Mouse (Mus musculus) Patski (cell line): ENCODE measurements around the gene Ptprm. TPM values are rescaled to one million over a fixed set of nuclear protein-coding genes. Genes with fewer than 3 reads are reported as not detected.

Source experiments
- ATAC-seq: fragments of 100-300 bp; one replicate; pipeline ENCODE4 v1.8.0; 2021
- CTCF ChIA-PET: fragments of 350-600 bp; sonication (Branson Sonifier 250); formaldehyde crosslinking; loops from one replicate; lab custom pipeline; 2022; ENCODE audit warnings: inconsistent platforms; lab: Charles Lee
- POLR2A ChIA-PET: fragments of 350-600 bp; sonication (Branson Sonifier 250); formaldehyde crosslinking; loops from one replicate; lab custom pipeline; 2022; ENCODE audit warnings: antibody characterized with exemption, inconsistent platforms; lab: Charles Lee
- DNase-seq: peaks from one replicate; pipeline ENCODE4 v3.0.0-alpha.2; 2011; ENCODE audit warnings: low read depth, low spot score
- H3K27me3 ChIP-seq: fragments of 371-371 bp; one replicate; pipeline ENCODE4 v1.5.1; 2021
- CTCF ChIP-seq: fragments of 100-300 bp; IDR thresholded peaks from one replicate; pipeline ENCODE4 v1.5.1; 2021
- in situ Hi-C: fragments of 300-500 bp; cut with MboI; formaldehyde crosslinking; loops from 3 replicates; pipeline ENCODE4 v1.11.1; 2018; ENCODE audit warnings: low pct_unique_long_range_greater_than_20kb, mixed read lengths
- polyA plus RNA-seq: library from polyadenylated mRNA; unstranded; gene quantifications from one replicate; pipeline ENCODE4 v1.2.3, GENCODE M21; 2021

Ptprm gene
- polyA plus RNA-seq, 1 experiment from 2014 or later = 43.7 TPM

DNA sequence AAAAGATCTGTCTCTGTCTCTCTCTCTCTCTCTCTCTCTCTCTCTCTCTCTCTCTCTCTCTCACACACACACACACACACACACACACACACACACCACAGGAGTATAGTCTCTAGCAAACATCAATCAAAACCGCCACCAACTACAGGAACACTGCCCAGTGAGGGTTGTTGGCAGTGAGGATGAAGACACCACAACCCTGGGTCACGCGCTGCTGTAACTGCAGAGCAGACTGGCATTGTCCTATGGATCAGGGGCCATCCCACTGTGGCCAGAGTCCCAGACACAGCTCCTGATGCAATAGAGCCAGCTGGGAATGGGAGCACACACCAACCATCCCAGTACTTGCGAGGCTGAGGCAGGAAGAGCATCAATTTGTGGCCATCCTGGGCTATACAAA, 220.0 kb downstream of the Ptprm start:
- in situ Hi-C loops = no loop called here
- no peaks in the 10 kb centered on the region for H3K27me3 ChIP-seq
- ChIA-PET POLR2A (interaction anchor here (0.7 to 1.0 kb wide), 3 partner anchors 11 to 627 kb away, joined by 3 to 8 read pairs (median 4); no protein-coding TSS in a partner anchor), CTCF (interaction anchor here (0.9 kb wide), 1 partner anchor 185 kb away, joined by 3 read pairs; no protein-coding TSS in a partner anchor)
- no peak for TF ChIP-seq CTCF
- DNase-seq (no peak), ATAC-seq (no peak)

DNA sequence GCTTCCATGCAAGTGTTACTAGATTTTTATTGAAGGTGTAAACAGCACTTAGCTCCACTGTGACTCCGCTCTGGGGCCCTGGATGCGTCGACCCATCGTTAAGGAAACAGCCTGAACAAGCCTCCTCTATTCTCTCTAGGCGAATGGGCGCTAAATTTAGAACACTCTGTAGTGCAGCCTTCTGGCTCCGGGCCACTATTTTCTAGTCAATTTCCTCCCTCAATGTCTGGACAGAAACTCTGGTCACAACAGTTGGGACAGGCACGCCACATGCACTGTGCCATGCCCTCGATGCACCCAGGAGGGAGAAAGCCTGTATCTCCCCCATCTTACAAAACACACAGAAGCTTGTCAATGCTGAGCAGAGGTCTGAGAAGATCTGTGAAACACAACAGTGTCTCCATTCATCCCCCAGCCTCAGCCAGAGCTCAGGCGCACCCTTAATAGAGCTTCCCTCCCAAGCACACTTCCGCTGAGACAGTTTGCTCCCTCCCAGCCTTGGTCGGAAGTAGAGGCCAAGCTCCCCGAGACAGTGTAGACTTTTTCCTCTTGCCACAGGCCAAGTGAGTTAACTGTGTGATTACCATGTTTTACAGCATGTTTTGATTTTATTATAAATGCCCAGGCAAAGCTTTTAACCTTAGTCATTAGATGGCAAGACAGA, 220.7 kb downstream of the Ptprm start:
- ChIA-PET POLR2A (interaction anchor here (0.7 to 1.0 kb wide), 3 partner anchors 10 to 626 kb away, joined by 3 to 8 read pairs (median 4); no protein-coding TSS in a partner anchor), CTCF (interaction anchor here (0.9 to 2.1 kb wide), 3 partner anchors 8 to 186 kb away, joined by 3 to 7 read pairs (median 3); no protein-coding TSS in a partner anchor)
- in situ Hi-C loops = no loop called here
- no peaks in the 10 kb centered on the region for H3K27me3 ChIP-seq
- ATAC-seq = no peak
- TF ChIP-seq CTCF = no peak
- no peak for DNase-seq

DNA sequence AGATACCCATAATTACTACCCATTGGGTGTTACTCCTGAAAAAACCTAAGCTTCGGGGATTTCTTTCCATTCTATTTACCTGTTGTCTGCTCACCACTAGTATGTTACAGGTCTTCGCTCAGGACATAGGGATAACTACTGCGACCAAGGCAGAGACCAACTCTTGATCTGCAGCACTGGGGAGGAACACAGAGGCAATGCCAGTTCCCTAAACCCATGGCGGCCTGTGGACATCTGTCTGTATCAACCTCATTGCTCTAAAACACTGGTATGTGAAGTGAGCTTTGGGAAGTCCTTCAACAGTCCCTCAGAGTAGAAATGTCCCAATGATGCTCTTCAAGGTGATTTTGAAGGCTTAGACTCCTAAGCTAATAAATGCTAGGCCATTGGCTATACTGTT, 221.2 kb downstream of the Ptprm start:
- ChIA-PET CTCF (interaction anchor here (0.9 to 2.1 kb wide), 3 partner anchors 8 to 186 kb away, joined by 3 to 7 read pairs (median 3); no protein-coding TSS in a partner anchor), POLR2A (no interaction called here)
- H3K27me3 ChIP-seq = no peaks in the 10 kb centered on the region
- DNase-seq (no peak), ATAC-seq (no peak)
- in situ Hi-C loops = no loop called here
- no peak for TF ChIP-seq CTCF

DNA sequence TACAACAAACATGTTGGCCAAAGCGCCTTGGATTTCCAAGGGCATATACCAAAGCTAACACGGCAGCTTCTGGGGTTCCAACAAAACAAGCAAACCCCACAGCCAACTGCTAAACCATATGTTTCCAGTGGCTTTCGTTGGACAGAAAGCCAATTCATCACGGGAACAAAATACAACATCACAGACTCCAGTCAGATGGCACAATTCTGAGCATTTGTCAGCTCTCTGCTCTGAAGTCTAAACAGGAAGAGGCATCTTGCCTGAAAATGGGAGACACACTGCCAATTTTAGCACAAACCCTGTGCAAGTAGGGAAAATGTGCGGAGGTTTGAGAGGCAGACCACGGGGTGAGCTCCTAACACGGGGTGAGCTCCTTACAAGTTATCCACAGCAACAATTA, 226.7 kb downstream of the Ptprm start:
- ATAC-seq (no peak), DNase-seq (no peak)
- no peaks in the 10 kb centered on the region for H3K27me3 ChIP-seq
- POLR2A ChIA-PET = no interaction called here
- in situ Hi-C loops = no loop called here
- CTCF ChIA-PET = interaction anchor here (1.8 kb wide), 1 partner anchor 13 kb away, joined by 5 read pairs; no protein-coding TSS in a partner anchor
- no peak for TF ChIP-seq CTCF

DNA sequence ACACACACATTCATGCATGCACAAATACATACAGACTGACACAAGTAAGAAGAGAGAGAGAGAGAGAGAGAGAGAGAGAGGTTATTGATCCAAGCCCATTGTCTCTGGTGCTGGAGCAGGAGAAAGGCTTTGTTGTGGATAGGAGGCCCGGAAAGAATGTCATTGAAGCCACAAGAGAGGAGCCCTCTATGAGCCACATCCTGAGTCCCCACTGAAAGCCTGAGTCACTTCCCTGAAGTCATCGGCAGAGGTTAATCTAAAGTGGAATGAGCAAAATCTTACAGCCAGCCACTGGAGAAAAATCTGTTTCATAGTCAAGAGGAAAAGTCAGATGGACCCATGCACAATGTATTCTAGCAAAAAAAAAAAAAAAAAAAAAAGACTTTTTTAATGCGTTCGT, 228.7 kb downstream of the Ptprm start:
- in situ Hi-C loops = no loop called here
- ChIA-PET POLR2A (interaction anchor here (0.6 kb wide), 1 partner anchor 980 kb away, joined by 5 read pairs; no protein-coding TSS in a partner anchor), CTCF (interaction anchor here (0.9 kb wide), 1 partner anchor 15 kb away, joined by 5 read pairs; no protein-coding TSS in a partner anchor)
- ATAC-seq (peak; percentile 55), DNase-seq (no peak)
- H3K27me3 ChIP-seq = no peaks in the 10 kb centered on the region
- TF ChIP-seq CTCF = no peak

DNA sequence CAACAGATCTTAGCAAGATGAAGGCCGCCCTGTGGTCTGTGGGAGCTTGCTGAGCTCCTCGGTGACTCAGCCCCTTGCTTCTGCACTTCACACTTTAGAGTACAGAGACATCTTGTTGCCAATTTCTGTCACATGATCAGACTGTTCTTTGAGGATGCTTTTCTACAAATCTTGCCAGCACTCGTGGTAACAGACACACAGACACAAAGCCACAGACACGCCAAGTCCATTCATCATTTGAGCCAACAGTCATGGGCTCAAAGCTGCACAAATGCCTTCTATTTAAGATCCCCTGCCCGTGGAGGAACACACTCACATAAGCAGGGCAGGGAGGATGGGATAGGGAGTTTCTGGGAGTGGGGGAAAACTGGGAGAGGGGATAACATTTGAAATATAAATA, 230.0 kb downstream of the Ptprm start:
- no peak for TF ChIP-seq CTCF
- H3K27me3 ChIP-seq = no peaks in the 10 kb centered on the region
- ChIA-PET CTCF (interaction anchor here (1.3 to 1.7 kb wide), 2 partner anchors 16 to 27 kb away, joined by 3 to 4 read pairs; no protein-coding TSS in a partner anchor), POLR2A (interaction anchor here (0.8 kb wide), 1 partner anchor 164 kb away, joined by 3 read pairs; no protein-coding TSS in a partner anchor)
- peak; percentile 40 for ATAC-seq
- DNase-seq = peak; percentile 20
- in situ Hi-C loops = no loop called here

DNA sequence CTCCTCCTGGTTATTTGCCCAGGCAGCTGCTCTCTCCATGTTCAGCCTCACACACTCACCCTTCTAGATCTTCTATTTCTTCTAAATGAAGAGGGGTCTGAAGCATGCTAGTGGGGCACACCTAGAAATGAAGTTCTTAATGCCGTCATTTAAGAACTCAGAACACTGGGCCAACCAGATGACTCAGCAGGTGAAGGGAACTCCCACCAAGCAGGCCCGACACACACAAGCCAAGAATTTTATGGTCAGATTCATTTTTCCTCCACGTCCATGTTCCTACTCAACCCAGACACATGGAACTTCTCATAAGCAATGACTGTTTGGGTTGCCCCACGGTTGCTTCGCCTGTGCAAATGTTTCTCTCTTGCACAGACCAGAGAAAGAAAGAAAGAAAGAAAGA, 230.5 kb downstream of the Ptprm start:
- POLR2A ChIA-PET = interaction anchor here (1.1 kb wide), 1 partner anchor 10 kb away, joined by 3 read pairs; no protein-coding TSS in a partner anchor
- CTCF ChIA-PET = interaction anchor here (1.1 to 1.7 kb wide), 3 partner anchors 9 to 28 kb away, joined by 3 to 4 read pairs (median 3); no protein-coding TSS in a partner anchor
- DNase-seq (no peak), ATAC-seq (no peak)
- in situ Hi-C loops = no loop called here
- no peaks in the 10 kb centered on the region for H3K27me3 ChIP-seq
- TF ChIP-seq CTCF = no peak

DNA sequence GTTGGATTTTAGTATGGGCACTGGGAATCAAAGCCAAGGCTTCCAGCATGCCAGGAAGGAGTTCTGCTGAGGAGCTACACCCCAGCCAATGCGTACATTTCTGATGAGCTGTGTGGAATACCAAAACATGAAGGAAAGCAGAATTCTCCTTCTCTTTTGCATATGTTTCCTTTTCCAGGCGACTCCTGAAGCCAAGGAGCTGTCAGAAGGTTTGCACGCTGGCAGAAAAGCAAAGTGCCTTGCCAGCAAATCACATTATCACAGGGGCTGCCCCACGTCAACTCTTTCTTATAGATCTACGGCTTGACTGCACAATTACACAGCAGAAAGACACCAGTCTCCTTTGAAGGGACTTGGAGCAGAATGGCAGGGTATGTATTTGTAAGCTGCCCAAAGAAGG, 233.4 kb downstream of the Ptprm start:
- no peak for ATAC-seq
- no peak for TF ChIP-seq CTCF
- in situ Hi-C loops = no loop called here
- H3K27me3 ChIP-seq = no peaks in the 10 kb centered on the region
- DNase-seq = no peak
- ChIA-PET CTCF (no interaction called here), POLR2A (no interaction called here)

DNA sequence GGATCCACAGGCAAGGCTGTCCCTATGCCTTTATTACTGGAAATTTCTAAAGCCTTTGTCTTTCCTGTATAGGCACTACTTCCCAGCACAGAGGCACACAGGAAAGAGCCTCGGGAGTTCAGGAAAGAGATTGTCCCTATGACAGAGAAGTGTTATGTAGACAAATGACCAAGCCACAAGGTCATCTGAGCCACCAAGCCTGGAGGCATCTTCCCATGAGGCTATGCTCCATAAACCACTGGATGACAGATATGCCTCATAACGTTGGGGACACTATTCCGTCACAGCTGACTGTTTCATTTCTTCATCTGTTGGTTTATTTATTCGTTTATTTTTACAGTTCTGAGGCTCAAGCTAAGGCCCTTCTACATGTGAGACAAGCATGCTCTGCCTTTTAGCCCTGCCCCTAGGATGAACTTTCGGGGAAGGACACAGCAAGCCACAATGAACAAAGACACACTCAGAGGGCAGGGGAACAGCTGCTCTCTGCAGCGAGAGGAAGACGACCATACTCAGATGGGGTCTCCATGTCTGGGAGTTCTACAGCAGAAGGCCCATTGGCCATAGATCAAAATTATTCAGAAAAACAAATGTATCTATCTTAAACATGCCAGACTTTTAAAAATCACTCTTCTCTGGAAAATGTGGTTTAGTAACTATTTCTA, 235.4 kb downstream of the Ptprm start:
- TF ChIP-seq CTCF = no peak
- ATAC-seq (peak; percentile 44), DNase-seq (no peak)
- H3K27me3 ChIP-seq = no peaks in the 10 kb centered on the region
- POLR2A ChIA-PET = no interaction called here
- in situ Hi-C loops = no loop called here
- CTCF ChIA-PET = interaction anchor here (0.7 kb wide), 1 partner anchor 18 kb away, joined by 3 read pairs; no protein-coding TSS in a partner anchor

DNA sequence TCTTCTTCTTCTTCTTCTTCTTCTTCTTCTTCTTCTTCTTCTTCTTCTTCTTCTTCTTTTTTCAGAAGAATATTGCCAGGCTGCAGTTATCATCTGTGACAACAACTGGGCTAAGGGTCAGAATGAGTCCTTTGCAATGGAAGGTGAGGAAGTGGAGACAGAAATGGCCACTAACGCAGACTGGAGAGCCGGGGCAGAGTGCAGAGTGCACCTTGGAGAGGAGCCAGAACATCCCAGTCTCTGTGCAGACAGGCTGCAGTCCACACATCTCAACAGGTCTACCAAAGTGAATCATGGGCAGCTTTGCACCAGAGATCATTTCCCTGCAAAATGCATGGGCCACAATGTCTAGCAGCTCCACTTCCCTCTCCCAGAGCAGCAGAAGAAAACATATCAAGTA, 239.4 kb downstream of the Ptprm start:
- ATAC-seq = no peak
- DNase-seq = no peak
- H3K27me3 ChIP-seq = no peaks in the 10 kb centered on the region
- in situ Hi-C loops = no loop called here
- TF ChIP-seq CTCF = no peak
- CTCF ChIA-PET = no interaction called here
- POLR2A ChIA-PET = no interaction called here

DNA sequence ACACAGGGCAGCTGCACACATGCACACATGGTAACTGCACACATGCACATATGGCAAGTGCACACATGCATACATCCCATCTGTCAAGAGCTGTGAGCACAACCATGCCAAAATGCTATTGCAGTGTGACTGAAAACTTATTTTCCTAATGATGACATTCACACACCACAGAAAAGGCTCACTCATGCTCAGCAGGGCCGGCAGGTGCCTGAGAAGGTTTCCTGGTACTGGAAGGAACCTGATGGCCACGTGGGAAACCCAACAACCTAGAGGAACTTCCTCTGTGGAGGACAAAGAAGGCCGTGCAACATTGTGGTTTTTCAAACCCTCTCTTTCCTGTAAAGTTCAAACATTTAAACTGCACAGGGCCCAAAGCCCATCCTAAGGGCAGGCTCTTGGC, 241.6 kb downstream of the Ptprm start:
- H3K27me3 ChIP-seq = no peaks in the 10 kb centered on the region
- CTCF ChIA-PET = no interaction called here
- ATAC-seq = no peak

More for the DNA sequence above, 241.6 kb downstream of the Ptprm start:
- no peak for DNase-seq
- no peak for TF ChIP-seq CTCF
- POLR2A ChIA-PET = no interaction called here
- in situ Hi-C loops = no loop called here
